Comparison of ENCODE assay signal across 16 mouse cellular contexts in the genomic region with DNA sequence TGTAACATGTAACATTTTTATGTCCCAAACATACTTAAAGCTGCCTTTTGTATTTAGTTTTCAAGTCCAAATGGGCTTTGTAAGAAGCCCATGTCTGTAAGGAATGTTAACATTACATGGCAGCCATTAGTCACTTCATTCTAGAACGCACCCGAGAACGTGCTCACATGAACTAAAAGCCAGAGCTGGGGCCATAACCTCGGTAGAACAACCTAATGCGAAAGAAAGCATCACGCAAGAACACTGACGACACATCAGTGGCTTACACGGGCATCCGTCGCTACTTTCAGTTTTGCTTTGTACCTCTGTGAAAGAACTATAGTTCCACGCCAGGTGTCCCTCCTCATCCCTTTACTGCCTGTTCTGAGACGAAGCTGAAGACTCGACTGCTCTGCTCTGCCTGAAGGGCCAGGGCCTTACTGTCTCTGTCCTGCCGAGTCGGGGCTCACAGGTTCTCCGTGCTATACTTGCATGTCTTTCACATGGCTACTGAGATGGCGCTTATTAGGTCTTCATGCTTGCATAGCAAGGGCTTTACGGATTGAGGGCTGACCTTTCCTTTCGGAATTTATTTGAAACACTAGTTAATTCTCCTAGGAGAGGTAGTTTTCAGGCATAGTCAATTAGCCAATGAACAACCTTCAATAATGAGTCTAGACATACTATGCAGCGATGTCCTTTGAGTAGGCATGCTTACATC.
"Had no signal": no experiment of that assay in that cellular context is flagged by ENCODE, and none has a peak within 500 bp of the region (broad histone marks: within the 10 kb centered on the region; RNA-seq: fewer than 3 reads in every experiment).

No protein-coding gene starts in this region.

- H3K4me3 ChIP-seq: neural tube, embryonic 13.5 days; neural tube, embryonic 15.5 days; stomach, embryonic 15.5 days had no signal

- H3K27ac ChIP-seq: neural tube, embryonic 13.5 days; neural tube, embryonic 15.5 days; stomach, embryonic 15.5 days; stomach, postnatal 0 days had no signal

- H3K9me3 ChIP-seq: neural tube, embryonic 13.5 days; neural tube, embryonic 15.5 days; stomach, embryonic 15.5 days had no signal

- H3K27me3 ChIP-seq: neural tube, embryonic 13.5 days; neural tube, embryonic 15.5 days; stomach, embryonic 15.5 days had no signal

- H3K4me2 ChIP-seq: neural tube, embryonic 13.5 days; neural tube, embryonic 15.5 days; stomach, embryonic 15.5 days had no signal

- DNase-seq: retina, postnatal 1 day; right cerebral cortex, adult 18-20 months; right cerebral cortex, postnatal 14 days; right cerebral cortex, postnatal 25 days; right cerebral cortex, postnatal 4 days; spleen, adult 18-20 months; thymus, adult 18-20 months; thymus, adult 2 months; thymus, postnatal 14 days; thymus, postnatal 25 days; thymus, postnatal 36 days; thymus, postnatal 4 days had no signal

- H3K4me1 ChIP-seq: stomach, embryonic 15.5 days had no signal

- H3K9ac ChIP-seq: neural tube, embryonic 13.5 days; neural tube, embryonic 15.5 days; stomach, embryonic 15.5 days had no signal
